Mouse (Mus musculus) hindbrain, embryonic 15.5 days (tissue): ENCODE data around the gene Traf3ip3. TPM values are rescaled to one million over a fixed set of nuclear protein-coding genes. Genes with fewer than 3 reads are reported as not detected.

ENCODE experiments used
- ATAC-seq: fragments of 200-750 bp; cut with Nextera tagmentation; 2 replicates; pipeline ENCODE4 v1.8.0; 2017; ENCODE audit warnings: low read depth, moderate number of reproducible peaks, moderate TSS enrichment; ENCODE audit not compliant: low FRiP score
- H3K27ac ChIP-seq: fragments of 300-500 bp; sonication (generic); replicated peaks from 2 replicates; pipeline ENCODE4 v1.5.1; 2015; ENCODE audit warnings: mild to moderate bottlenecking, inconsistent platforms
- H3K27me3 ChIP-seq: fragments of 300-500 bp; sonication (generic); 2 replicates; pipeline ENCODE4 v1.6.1; 2015; ENCODE audit warnings: control low read depth, inconsistent platforms
- H3K36me3 ChIP-seq: fragments of 300-500 bp; sonication (generic); 2 replicates; pipeline ENCODE4 v1.6.1; 2015; ENCODE audit warnings: control low read depth, inconsistent platforms
- H3K4me1 ChIP-seq: fragments of 300-500 bp; sonication (generic); replicated peaks from 2 replicates; pipeline ENCODE4 v1.6.1; 2015; ENCODE audit warnings: control low read depth, inconsistent platforms
- H3K4me2 ChIP-seq: fragments of 300-500 bp; sonication (generic); 2 replicates; pipeline ENCODE4 v1.6.1; 2015; ENCODE audit warnings: moderate library complexity, mild to moderate bottlenecking, inconsistent platforms
- H3K4me3 ChIP-seq: fragments of 300-500 bp; sonication (generic); 2 replicates; pipeline ENCODE4 v1.5.1; 2015; ENCODE audit warnings: mild to moderate bottlenecking, inconsistent platforms
- H3K9ac ChIP-seq: fragments of 300-500 bp; sonication (generic); 2 replicates; pipeline ENCODE4 v1.6.1; 2015; ENCODE audit warnings: inconsistent platforms
- H3K9me3 ChIP-seq: fragments of 300-500 bp; sonication (generic); 2 replicates; pipeline ENCODE4 v1.6.1; 2016; ENCODE audit warnings: control low read depth, inconsistent platforms
- WGBS: fragments of 180-500 bp; shearing (Covaris S2); methylation state at CpG from one replicate; pipeline ENCODE4 v1.1.7; 2015; 5-methylcytosine and 5-hydroxymethylcytosine counted together
- polyA plus RNA-seq: library from polyadenylated mRNA; unstranded; fragments of >200 nt; fragmentation: Nextera tagmentation; extraction: Ambion mirVana; gene quantifications from 2 replicates; pipeline ENCODE4 v1.2.1, GENCODE M21; 2015

Traf3ip3 gene
- polyA plus RNA-seq, 1 experiment from 2014 or later, result 2.3 TPM

DNA sequence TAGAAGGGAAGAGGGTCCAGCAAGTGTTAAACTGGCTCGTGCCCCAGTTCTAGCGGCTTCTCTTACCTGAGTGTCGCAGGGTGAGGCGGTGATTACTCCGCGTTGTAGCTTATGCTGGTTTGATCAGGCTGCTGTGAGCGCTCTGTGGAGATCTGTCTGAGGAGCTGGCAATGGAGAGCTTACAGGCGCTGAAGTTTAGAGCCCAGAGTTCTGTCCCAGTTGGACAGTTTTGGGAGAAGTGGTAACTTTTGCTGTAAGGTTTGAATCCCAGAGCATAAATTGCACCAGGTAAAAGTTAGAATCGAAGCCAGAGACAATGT, 27.7 kb downstream of the Traf3ip3 start:
- H3K9ac ChIP-seq, result peak overlapping the region; percentile 68
- peak overlapping the region; percentile 59 for H3K4me3 ChIP-seq
- no peak for ATAC-seq
- peak overlapping the region; percentile 77 for H3K4me2 ChIP-seq
- H3K4me1 ChIP-seq, result peaks cover 38% of the 10 kb centered on the region
- H3K9me3 ChIP-seq, result no peaks in the 10 kb centered on the region
- H3K27me3 ChIP-seq, result no peaks in the 10 kb centered on the region
- H3K27ac ChIP-seq, result peak overlapping the region; percentile 89
- WGBS, result 26% methylated on average over 9 of the region's 9 CpGs
- no peaks in the 10 kb centered on the region for H3K36me3 ChIP-seq

GRCm38 (mm10) chr1:193172991-193173809, 28.3 kb downstream of the Traf3ip3 start:
- H3K9me3 ChIP-seq, result no peaks in the 10 kb centered on the region
- peak overlapping the region; percentile 76 for H3K9ac ChIP-seq
- peak overlapping the region; percentile 59 for H3K4me3 ChIP-seq
- H3K36me3 ChIP-seq, result no peaks in the 10 kb centered on the region
- H3K4me2 ChIP-seq, result peak overlapping the region; percentile 77
- peaks cover 36% of the 10 kb centered on the region for H3K4me1 ChIP-seq
- no peaks in the 10 kb centered on the region for H3K27me3 ChIP-seq
- peak overlapping the region; percentile 89 for H3K27ac ChIP-seq
- under 1% methylated on average over 48 of the region's 48 CpGs for WGBS
- peak; percentile 100 for ATAC-seq

DNA sequence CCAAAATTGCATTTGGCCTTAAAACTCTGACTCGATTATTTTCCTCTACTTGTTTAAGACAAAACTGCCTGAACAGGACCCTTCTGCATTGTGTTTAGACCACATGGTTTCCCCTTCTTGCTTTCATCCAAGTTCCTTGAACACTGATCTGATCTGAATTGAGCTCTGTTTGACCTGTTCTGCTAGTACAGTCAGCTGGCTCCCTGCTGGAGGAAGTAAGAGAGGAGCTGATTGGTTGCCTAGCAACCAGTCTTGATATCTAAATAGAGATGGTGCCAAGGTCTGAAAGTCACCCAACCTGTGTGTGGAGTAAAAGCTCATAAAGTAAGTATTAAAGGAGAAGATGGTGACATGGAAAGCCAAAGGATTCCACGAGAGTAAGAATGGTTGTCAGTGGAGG, 31.6 kb downstream of the Traf3ip3 start:
- ATAC-seq, result no peak
- Histone ChIP-seq H3K36me3 (no peaks in the 10 kb centered on the region), H3K4me2 (no peak overlapping the region), H3K27ac (no peak overlapping the region; the same call in 1 of the 2 replicates), H3K27me3 (no peaks in the 10 kb centered on the region), H3K4me3 (no peak overlapping the region), H3K4me1 (peaks cover 26% of the 10 kb centered on the region), H3K9me3 (no peaks in the 10 kb centered on the region), H3K9ac (no peak overlapping the region)
- 61% methylated on average over 2 of the region's 2 CpGs for WGBS

- Histone ChIP-seq H3K36me3 (no peaks in the 10 kb centered on the region), H3K4me3 (no peak overlapping the region)
Observed at GRCm38 (mm10) chr1:193169228-193169627, 32.3 kb downstream of the Traf3ip3 start.

DNA sequence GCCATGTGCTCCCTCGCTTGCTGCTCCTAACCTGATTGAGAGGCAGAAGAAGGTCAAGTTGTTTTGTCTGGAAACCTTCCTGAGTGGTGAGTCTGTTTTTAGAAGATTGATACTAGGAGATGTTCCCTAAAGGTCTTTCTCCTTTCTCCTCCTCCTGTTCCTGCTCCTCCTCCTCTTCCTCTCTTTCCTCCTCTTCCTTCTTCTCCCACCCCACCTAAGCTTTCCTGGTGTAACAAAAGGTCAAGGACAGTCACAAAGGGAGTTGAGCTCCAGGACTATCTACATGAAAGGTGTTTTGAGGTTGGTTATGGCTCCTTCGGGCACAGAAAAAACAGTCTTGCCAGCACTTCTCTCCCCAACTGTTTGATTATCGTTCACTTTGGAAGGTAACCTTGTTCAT, 33.8 kb downstream of the Traf3ip3 start, which contains the start of gene A130010J15Rik:
A130010J15Rik (plus strand) TSS at position 301 of the 400 bp plus-strand sequence.
- Histone ChIP-seq H3K4me1 (peaks cover 14% of the 10 kb centered on the region), H3K27me3 (no peaks in the 10 kb centered on the region), H3K36me3 (no peaks in the 10 kb centered on the region), H3K4me3 (no peak within 1 kb of the TSS), H3K9ac (no peak within 1 kb of the TSS), H3K9me3 (no peaks in the 10 kb centered on the region), H3K4me2 (no peak within 1 kb of the TSS), H3K27ac (no peak within 1 kb of the TSS)
- WGBS, result 93% methylated on average over 3 of the region's 3 CpGs
- no peak for ATAC-seq

More at GRCm38 (mm10) chr1:193169228-193169627, 32.3 kb downstream of the Traf3ip3 start:
- peaks cover 20% of the 10 kb centered on the region for H3K4me1 ChIP-seq
- no peak overlapping the region for H3K27ac ChIP-seq
- no peaks in the 10 kb centered on the region for H3K9me3 ChIP-seq
- H3K27me3 ChIP-seq, result no peaks in the 10 kb centered on the region
- WGBS, result 84% methylated on average over 7 of the region's 7 CpGs
- ATAC-seq, result no peak
- no peak overlapping the region for H3K9ac ChIP-seq
- H3K4me2 ChIP-seq, result no peak overlapping the region

- no peaks in the 10 kb centered on the region for H3K36me3 ChIP-seq
- H3K27ac ChIP-seq, result no peak overlapping the region
- peak overlapping the region; percentile 42 for H3K4me2 ChIP-seq
- ATAC-seq, result no peak
- H3K9ac ChIP-seq, result no peak overlapping the region
- H3K4me1 ChIP-seq, result peaks cover 6% of the 10 kb centered on the region; the same call in 1 of the 2 replicates
- H3K27me3 ChIP-seq, result peaks cover 4% of the 10 kb centered on the region; the same call in 1 of the 2 replicates
- no peak overlapping the region for H3K4me3 ChIP-seq
- H3K9me3 ChIP-seq, result no peaks in the 10 kb centered on the region
- WGBS, result 18% methylated on average over 18 of the region's 18 CpGs
Observed at GRCm38 (mm10) chr1:193160317-193161032, 41.0 kb downstream of the Traf3ip3 start.

- H3K9ac ChIP-seq, result no peak overlapping the region
- no peaks in the 10 kb centered on the region for H3K9me3 ChIP-seq
- no peak for ATAC-seq
- no peak overlapping the region for H3K4me3 ChIP-seq
- 65% methylated on average over 1 of the region's 1 CpGs for WGBS
- peaks cover 6% of the 10 kb centered on the region; the same call in 1 of the 2 replicates for H3K4me1 ChIP-seq
- H3K4me2 ChIP-seq, result no peak overlapping the region
- H3K36me3 ChIP-seq, result no peaks in the 10 kb centered on the region
- peaks cover 11% of the 10 kb centered on the region; the same call in 1 of the 2 replicates for H3K27me3 ChIP-seq
- no peak overlapping the region for H3K27ac ChIP-seq
Observed at GRCm38 (mm10) chr1:193159613-193160012, 41.9 kb downstream of the Traf3ip3 start.

DNA sequence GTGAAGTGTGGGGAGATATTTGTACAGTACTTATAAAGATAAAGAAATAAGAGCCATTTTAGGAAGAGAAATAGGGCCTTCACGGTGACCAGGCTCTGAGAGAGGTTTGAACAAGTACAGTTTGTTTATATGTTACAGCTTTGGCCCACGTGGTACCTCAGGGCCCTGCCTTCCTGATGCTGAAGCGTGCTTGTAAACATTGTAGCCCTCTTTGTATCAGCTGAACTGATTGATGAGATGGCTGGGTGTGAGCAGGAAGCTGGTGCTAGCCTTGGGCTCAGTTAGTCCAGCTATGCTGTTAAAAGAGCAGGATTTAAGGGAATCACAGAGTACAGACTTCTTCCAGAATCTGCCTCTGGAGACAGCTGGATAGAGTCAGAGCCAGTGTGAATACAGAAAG, 42.3 kb downstream of the Traf3ip3 start:
- H3K4me2 ChIP-seq, result no peak overlapping the region
- peaks cover 6% of the 10 kb centered on the region; the same call in 1 of the 2 replicates for H3K4me1 ChIP-seq
- H3K9ac ChIP-seq, result no peak overlapping the region
- no peaks in the 10 kb centered on the region for H3K36me3 ChIP-seq
- H3K27ac ChIP-seq, result no peak overlapping the region
- 61% methylated on average over 3 of the region's 3 CpGs for WGBS
- H3K4me3 ChIP-seq, result no peak overlapping the region
- ATAC-seq, result no peak
- H3K27me3 ChIP-seq, result peaks cover 15% of the 10 kb centered on the region
- no peaks in the 10 kb centered on the region for H3K9me3 ChIP-seq

GRCm38 (mm10) chr1:193157111-193157492, 44.4 kb downstream of the Traf3ip3 start:
- Histone ChIP-seq H3K27ac (no peak overlapping the region), H3K4me2 (no peak overlapping the region), H3K4me1 (peaks cover 12% of the 10 kb centered on the region), H3K27me3 (peaks cover 35% of the 10 kb centered on the region), H3K9me3 (no peaks in the 10 kb centered on the region), H3K4me3 (no peak overlapping the region), H3K9ac (no peak overlapping the region), H3K36me3 (no peaks in the 10 kb centered on the region)
- no peak for ATAC-seq
- WGBS, result 81% methylated on average over 8 of the region's 8 CpGs

GRCm38 (mm10) chr1:193156316-193157110, 45.0 kb downstream of the Traf3ip3 start:
- Histone ChIP-seq H3K27me3 (peaks cover 41% of the 10 kb centered on the region), H3K36me3 (no peaks in the 10 kb centered on the region), H3K9me3 (no peaks in the 10 kb centered on the region), H3K4me3 (no peak overlapping the region), H3K4me2 (no peak overlapping the region), H3K9ac (no peak overlapping the region), H3K27ac (no peak overlapping the region), H3K4me1 (peaks cover 12% of the 10 kb centered on the region)
- ATAC-seq, result no peak
- 83% methylated on average over 15 of the region's 15 CpGs for WGBS

DNA sequence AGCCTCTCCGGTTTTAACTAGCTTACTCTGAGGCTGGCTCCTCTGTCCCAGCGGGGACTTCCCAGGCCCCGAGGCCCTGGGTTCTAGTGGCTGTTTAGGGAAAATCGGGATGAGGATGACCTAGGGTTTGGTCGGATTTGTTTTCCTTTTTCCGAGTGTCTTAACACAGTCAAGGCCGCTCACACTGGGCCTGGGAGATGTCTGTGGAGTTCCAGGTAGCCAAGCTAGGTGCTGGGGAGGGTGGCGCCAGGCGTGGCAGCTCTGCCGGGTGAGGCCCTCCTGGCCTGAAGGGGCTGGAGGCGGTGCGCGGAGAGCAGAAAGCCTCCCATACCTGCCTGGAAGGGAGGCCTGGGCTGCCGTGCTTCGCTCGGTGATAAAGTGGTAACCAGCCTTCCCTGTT, 47.9 kb downstream of the Traf3ip3 start:
- 29% methylated on average over 16 of the region's 16 CpGs for WGBS
- Histone ChIP-seq H3K4me3 (no peak overlapping the region), H3K27me3 (peaks cover 52% of the 10 kb centered on the region), H3K27ac (no peak overlapping the region), H3K9ac (no peak overlapping the region), H3K36me3 (no peaks in the 10 kb centered on the region), H3K4me2 (peak overlapping the region; percentile 31), H3K4me1 (peaks cover 13% of the 10 kb centered on the region), H3K9me3 (no peaks in the 10 kb centered on the region)
- ATAC-seq, result no peak
